Mouse (Mus musculus) right cerebral cortex, adult 2 months (tissue): Measurements from ENCODE around the gene Bach2.

Experiments used
- DNase-seq, 2 experiments: peaks; one replicate each; pipeline ENCODE4 v3.0.0; 2021 to 2022; ENCODE audit warnings: low spot score in 2 of 2

Gene Bach2

GRCm38 (mm10) chr4:32326860-32327259 lies 88.3 kb downstream of the Bach2 start:
- no peak for DNase-seq

GRCm38 (mm10) chr4:32327626-32328025 lies 89.0 kb downstream of the Bach2 start:
- no peak for DNase-seq

GRCm38 (mm10) chr4:32328561-32328960 lies 90.0 kb downstream of the Bach2 start:
- no peak for DNase-seq

- no peak for DNase-seq
Observed at GRCm38 (mm10) chr4:32330584-32331314, 92.1 kb downstream of the Bach2 start.

GRCm38 (mm10) chr4:32332028-32332427 lies 93.4 kb downstream of the Bach2 start:
- no peak for DNase-seq

GRCm38 (mm10) chr4:32334131-32334530 lies 95.5 kb downstream of the Bach2 start:
- no peak for DNase-seq

GRCm38 (mm10) chr4:32334765-32335164 lies 96.2 kb downstream of the Bach2 start:
- DNase-seq = no peak

- no peak for DNase-seq
Observed at GRCm38 (mm10) chr4:32335659-32336058, 97.1 kb downstream of the Bach2 start.

GRCm38 (mm10) chr4:32336642-32337041 lies 98.0 kb downstream of the Bach2 start:
- no peak for DNase-seq

- no peak for DNase-seq
Observed at GRCm38 (mm10) chr4:32337638-32338037, 99.0 kb downstream of the Bach2 start.

GRCm38 (mm10) chr4:32338451-32338850 lies 99.8 kb downstream of the Bach2 start:
- DNase-seq = no peak

- DNase-seq = no peak
Observed at GRCm38 (mm10) chr4:32340844-32341243, 102.2 kb downstream of the Bach2 start.

GRCm38 (mm10) chr4:32342269-32342668 lies 103.7 kb downstream of the Bach2 start:
- DNase-seq = no peak

GRCm38 (mm10) chr4:32343256-32344165 lies 104.9 kb downstream of the Bach2 start:
- no peak for DNase-seq

GRCm38 (mm10) chr4:32344276-32344675 lies 105.7 kb downstream of the Bach2 start:
- no peak for DNase-seq

GRCm38 (mm10) chr4:32347202-32347601 lies 108.6 kb downstream of the Bach2 start:
- no peak for DNase-seq

- DNase-seq = no peak
Observed at GRCm38 (mm10) chr4:32347711-32348110, 109.1 kb downstream of the Bach2 start.

GRCm38 (mm10) chr4:32349361-32349760 lies 110.8 kb downstream of the Bach2 start:
- DNase-seq = no peak

- no peak for DNase-seq
Observed at GRCm38 (mm10) chr4:32351236-32351635, 112.6 kb downstream of the Bach2 start.

- DNase-seq = no peak
Observed at GRCm38 (mm10) chr4:32351661-32352246, 113.2 kb downstream of the Bach2 start.

- no peak for DNase-seq
Observed at GRCm38 (mm10) chr4:32352442-32352841, 113.8 kb downstream of the Bach2 start.

GRCm38 (mm10) chr4:32352842-32353241 lies 114.2 kb downstream of the Bach2 start:
- no peak for DNase-seq
